Mouse (Mus musculus) mouse embryonic stem cell (cell line): ENCODE results near the gene Dnah7a.
"Not testable (repeated sequence)": the region's sequence is repeated elsewhere in the genome, so short reads cannot be mapped to it uniquely, and the experiment has no call there.

Source experiments
- in situ Hi-C, 2 experiments: fragments of 300-500 bp; cut with MboI; formaldehyde crosslinking; loops; 1 replicate in 1 of 2; 3 replicates in 1 of 2; pipeline ENCODE4 v1.14.3; 2019 to 2020; ENCODE audit warnings: low sequenced_read_pairs in 2 of 2, low pct_unique_long_range_greater_than_20kb in 1 of 2, mixed read lengths in 1 of 2; ENCODE audit not compliant: unreplicated experiment in 1 of 2

Dnah7a gene

DNA sequence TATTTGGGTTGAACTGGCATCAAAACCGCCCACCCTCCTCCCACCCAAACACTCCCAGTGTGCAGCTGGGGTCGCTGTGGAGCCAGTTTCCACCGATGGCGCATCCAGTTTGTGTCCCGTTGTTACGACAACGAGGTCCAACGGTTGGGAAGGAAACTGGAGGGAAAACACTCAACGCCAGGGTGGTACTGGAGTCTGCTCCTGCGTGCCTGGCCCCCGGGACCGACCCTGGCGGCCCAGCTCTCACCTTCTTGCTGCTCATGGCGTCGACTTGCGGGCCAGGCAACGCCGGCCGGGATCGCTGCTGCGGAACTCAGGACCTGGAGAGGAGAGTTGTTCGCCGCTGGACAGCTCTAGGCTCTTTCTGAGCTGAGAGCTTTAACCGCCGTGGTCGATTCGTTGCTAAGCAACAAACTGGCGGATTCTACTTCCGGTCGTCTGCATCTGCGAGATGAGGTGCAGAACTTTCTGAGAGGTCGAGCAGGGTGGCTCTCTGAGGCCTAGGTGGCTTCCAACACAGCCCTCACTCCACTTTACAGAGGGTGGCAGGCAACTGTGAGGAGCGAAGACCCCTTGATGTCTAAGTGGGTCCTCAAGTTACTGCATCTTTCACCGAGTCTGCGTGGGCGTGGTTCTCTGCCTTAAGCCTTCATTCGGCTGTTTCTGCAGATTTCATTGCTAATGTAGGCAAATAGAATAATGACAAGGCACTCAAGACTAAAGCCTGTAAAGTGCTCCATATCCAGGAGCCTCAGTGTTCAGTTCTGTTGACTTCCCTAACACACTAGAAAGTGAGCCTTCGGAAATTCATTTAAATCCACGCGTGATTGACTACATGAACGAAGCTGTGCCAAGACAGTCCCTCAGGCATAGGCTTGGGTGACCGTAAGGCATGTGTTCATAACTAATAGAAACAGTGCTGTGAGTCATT, at the start of gene Dnah7a:
Dnah7a (minus strand) TSS at position 354 of the 931 bp plus-strand sequence.
- in situ Hi-C loops, result loop anchor here in 1 of 2 experiments (25.0 kb wide), 1 partner anchor 656 kb away; no protein-coding TSS in a partner anchor

DNA sequence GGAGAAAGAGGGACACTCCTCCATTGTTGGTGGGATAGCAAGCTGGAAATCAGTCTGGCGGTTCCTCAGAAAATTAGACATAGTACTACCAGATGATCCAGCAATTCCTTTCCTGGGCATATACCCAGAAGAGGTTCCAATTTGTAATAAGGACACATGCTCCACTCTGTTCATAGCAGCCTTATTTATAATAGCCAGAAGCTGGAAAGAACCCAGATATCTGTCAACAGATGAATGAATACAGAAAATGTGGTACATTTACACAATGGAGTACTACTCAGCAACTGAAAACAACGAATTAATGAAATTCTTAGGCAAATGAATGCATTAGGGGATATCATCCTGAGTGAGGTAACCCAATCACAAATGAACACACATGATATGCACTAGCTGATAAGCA, 46.9 kb upstream of the Dnah7a start:
- in situ Hi-C loops, result not testable (repeated sequence)

DNA sequence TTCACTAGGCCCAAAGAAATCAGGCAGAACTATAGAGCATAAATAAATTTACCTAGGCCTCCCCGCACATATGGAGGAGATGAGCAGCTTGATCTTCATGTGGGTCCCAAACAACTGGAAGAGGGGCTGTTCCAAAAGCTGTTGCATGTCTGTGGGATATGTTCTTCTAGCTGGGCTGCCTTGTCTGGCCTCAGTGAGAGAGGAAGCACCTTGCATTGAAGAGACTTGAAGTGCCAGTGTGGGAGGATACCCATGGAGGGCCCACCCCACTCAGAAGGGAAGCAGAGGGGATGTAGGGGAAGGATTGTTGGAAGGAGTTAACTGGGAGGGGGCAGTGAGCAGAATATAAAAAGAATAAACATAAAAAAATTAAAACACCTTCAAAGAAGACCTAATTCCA, 44.6 kb upstream of the Dnah7a start:
- in situ Hi-C loops, result no loop called here

DNA sequence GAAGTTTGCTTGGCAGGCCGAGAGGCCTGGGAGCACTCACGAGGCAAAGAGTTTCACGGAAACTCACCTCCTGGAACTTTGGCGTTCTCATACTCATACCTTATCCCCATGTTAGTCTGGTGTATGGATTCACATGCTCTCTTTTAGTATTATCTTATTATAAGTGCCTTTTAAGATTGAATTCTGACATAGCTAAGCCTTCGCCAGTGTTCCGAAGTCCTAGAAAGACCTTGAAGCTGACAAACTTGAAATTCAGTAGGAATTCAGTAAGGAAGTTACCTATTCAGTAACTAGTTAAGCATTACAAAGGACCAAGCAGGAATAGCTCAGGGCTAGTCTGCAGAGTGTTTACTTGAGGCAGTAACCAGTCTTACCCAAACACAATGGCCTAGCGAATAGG, 44.1 kb upstream of the Dnah7a start:
- in situ Hi-C loops, result not testable (repeated sequence)

DNA sequence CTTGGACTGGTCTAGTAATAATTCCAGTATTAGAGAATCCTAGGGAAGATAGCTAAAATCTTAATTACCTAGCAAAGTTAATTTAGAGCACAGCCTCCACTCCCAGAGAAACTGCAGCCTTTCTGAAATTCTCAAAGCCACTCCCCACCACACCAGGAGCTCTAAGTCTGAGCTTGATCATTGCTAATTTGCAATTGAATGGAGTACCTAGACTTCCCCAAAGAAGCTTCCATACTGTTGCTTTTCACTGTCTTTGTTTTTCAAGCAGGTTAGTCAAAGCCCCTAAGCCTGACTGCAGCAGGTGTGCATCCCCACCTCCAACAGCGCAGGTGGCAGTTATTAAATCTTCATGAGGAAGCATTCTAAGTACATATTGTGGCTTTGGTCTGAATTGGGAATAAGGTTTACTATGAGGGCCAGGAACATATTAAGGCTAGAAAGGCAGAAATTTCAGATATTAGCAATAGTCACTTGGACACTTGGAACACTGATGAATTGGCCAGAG, 43.3 kb upstream of the Dnah7a start:
- in situ Hi-C loops, result not testable (repeated sequence)

DNA sequence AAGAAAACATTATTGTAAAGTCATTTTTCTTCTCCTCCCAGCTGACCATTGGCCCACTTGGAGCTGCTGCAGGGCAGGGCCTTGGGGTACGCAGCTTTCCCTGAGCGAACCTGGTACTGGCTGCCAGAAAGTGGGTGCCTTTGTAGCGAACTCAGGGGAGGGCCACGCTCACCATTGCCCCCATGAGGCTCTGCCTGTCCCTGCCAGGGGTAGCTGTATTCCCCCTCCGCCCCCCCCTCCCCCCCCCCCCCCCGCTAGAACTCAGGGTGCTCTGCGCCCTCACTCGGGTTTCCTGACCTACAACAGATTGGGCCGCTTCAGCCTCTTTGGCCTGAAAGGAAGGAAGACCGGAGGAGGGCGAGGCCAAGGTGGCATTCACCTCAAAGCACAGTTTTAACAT, 42.0 kb upstream of the Dnah7a start:
- in situ Hi-C loops, result no loop called here

DNA sequence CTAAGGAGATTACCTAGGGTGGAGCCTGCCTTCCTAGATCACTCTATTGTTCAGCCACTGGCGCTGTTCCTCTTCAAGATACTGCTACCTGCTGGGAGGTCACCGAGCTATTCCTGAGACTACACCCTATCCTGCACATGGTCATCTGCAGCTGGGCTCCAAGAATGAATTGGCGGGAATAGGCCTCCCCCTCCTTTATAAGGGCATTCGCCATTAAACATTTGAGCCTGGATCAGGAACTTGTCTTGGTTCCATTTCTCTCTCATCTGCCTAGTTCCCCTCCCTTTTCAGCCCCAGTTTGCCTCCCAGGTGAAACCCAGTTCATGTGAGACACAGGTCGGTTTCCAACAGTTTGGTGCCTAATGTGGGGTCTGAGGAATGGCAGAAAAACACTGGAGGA, 39.4 kb upstream of the Dnah7a start:
- in situ Hi-C loops, result no loop called here

DNA sequence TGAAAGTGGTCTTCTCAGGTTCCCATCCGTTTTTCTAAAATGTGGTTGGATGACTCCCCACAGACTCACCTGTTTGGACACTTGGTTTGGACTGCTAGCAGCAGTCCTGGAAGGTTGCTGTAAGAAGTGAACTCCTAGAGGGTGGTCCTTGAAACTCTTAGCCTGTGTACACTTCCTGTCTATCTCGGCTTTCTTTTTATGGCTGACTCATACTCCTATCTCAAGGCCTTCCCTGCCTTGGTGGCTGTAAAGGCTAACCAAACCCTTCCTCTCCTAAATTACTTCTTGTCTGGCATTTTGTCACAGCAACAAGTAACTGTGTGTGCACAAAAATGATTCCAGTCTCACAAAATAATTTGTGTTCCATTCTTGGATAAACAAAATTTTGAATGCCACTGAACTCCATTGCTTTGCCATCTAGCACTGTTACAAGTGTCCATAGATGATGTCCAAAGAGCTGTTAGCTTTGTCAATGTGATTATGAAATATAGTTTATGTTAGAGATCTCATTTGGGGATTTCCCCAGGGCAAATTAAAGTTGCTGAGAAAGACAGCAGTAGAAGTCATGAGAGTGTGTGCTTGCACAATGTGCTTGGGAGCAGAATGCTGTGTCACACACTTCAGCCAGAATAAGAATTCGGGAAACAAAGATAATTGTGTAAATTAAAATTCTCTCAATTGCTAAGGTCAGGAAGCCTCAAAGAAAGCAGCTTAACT, 35.3 kb upstream of the Dnah7a start:
- in situ Hi-C loops, result no loop called here

DNA sequence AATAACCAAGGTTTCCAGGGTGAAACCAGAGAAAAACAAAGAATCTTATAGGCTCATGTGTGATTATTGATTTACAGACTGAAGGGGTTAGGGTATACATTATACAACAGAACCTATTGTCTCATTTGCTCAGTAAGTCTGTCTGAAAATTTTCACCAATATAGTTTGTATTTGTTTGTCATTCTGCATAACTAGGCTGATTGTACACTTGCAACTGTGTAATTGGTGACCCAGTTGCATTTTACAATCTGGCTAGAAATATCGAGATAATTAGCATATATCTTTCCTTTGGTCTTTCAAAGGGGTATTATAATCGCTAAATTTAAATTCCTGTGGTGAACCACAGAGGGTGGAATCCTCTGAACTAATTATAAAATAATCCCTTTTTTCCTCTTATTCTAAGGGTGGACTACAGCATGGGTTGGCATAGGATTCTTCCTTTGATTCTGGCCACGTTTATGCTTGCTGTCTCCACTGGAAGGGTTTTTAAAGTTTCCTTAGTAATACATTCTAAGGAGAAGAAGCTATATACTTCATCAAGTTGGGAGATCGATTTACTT, 34.3 kb upstream of the Dnah7a start:
- in situ Hi-C loops, result no loop called here

DNA sequence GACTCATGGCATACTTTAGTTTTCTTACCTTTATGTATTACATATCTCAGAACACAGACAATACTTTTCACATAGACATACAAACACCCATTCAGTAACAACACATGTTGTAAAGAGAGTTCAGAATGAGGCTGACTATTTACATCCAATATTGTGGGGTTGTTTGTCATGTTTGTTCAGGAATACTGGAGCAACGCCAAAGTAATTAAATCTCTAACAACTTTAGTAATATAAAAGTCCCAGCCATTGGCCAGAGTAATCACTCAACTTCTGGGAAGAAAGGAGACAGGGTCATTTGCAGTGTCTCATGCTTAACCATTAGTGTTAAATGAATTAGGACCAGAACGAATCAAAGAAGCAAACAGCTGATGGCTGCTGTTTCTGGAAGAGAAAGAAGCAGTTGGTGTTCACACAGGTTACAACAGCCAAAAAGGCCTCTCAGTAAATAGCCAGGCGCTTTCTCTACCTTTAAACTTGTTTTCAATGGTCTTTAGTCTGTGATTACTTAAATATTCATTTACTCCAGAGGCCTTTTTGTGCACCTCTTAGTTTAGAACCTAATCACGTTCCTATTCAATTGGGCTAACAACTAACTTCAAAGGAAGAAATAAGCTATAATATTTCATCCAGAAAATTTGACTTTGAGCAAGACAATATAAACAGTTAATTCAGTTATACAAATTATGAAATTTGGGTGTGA, 33.6 kb upstream of the Dnah7a start:
- in situ Hi-C loops, result not testable (repeated sequence)

DNA sequence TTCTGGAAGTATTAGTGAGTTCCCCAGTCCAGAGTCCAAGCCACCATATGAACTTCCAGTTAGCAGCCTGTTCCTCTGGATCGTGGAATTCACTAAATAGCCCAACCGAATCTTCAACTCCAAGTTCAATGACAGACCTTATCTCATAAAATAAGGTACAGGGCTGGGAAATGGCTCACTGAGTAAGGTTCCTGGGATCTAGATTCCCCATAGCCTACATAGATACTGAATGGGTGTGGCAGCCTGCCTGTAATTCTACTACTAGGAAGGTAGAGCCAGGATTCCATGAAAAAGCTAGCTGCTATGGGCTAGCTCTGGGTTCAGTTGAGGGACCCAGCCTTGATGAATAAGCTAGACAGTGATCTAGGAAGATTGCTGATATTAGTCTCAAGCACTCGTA, 30.0 kb upstream of the Dnah7a start:
- in situ Hi-C loops, result no loop called here

DNA sequence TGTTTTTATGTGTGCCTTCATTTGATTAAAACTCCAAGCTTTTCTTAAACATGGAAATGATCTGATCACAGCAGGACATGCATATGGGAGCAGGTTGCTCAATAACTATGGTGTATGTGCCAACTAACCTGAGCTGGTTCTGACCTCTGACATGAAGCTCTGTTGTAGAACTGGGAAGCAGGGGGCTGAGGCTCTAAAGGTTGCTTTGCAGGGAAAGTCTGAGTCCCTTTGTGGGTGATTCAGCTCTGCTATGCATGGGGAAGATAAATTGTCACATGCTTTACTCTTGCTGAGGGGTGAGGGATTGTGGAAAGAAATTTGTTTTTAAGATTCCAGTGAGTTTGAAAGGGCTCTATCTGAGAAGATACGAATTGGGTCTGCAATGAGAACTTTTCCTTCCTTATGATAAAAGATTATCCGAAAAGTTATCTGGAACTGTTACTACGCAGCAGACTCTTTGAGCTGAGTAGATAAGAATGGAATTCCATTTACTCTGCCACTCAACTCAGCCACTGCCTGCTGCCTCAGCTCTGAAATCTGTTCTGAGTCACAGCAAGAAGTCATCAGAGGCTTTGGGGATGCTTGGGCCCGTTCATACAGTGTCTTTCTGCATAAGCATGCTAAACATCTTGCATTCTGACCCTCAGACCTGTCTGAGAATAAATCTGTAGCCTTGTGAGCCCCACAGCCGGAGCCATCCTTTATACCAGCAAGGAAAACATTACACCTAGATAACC, 22.1 kb upstream of the Dnah7a start:
- in situ Hi-C loops, result loop anchor here in 1 of 2 experiments (10.0 kb wide), 1 partner anchor 156 kb away; no protein-coding TSS in a partner anchor

DNA sequence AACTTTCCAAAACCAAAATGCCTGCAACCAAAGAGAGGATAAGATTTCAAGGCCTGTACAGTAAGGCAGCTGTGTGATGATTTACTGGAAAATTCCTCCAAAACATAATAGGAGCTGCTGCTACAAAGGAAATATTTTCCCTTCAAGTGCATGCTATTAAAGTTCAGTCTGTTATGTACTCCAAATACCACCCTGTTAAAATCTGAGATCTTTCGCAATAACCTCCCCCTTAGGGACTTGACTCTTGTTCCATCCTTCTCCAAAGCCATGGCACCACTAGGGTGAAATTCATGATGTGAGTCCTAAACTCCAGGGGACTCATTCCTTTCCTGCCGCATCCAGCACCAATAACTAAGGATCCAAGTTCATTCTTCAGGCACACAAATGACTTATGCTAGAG, 20.3 kb upstream of the Dnah7a start:
- in situ Hi-C loops, result loop anchor here in 1 of 2 experiments (10.0 kb wide), 1 partner anchor 158 kb away; no protein-coding TSS in a partner anchor

DNA sequence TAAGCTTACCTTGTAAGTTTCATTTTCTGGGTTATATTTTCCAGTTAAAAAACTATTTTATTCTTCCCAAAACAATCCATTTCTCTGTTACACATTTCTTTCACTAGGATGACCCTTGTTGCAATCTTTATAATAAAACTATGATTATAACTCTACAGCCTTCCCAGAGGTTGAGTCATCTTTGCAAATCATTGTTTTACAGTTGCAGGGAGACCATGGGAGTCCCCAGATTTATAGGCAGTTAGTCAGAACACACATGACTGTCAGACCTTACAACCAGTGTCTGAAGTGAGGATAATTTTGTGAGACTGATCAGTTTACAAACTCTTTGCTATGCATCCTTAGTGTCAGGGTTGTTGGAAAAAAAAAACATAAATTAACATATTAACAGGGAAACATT, 14.8 kb upstream of the Dnah7a start:
- in situ Hi-C loops, result loop anchor here (10.0 to 25.0 kb wide), 2 partner anchors 163 to 641 kb away; no protein-coding TSS in a partner anchor

DNA sequence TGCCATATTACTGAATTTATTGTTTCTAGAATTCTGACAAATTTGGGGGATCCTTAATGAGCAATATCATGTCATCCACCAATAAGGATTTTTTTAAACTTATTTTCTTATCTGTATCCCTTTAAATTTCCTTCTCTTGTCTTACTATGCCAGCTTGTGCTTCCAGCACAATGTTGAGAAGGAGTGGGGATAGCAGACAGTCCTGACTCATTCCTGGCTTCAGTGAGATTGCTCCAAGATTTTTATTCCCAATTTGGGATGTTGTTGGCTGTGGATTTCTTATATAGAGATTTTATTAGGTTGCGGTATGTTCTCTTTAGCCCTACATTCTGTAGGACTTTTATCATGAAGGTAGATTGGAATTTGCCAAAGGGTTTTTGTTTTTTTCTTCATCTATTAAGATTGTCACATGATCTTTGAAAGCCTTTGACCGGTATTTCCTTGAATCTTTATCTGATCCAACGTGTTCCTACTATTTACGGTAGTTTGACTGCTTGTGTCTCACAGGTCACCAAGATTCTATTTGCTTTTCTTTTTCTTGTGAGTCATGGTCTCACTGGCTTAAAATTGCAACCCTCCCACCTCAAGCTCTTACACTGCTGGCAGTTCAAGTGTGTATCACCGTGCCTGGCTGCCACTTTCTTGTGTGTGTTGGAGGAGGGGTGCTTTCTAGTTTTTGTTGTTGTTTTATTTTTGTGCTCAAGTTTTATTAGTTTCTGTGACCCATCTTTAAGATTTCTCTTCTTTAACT, 14.2 kb upstream of the Dnah7a start:
- in situ Hi-C loops, result loop anchor here (10.0 to 25.0 kb wide), 2 partner anchors 164 to 642 kb away; no protein-coding TSS in a partner anchor

DNA sequence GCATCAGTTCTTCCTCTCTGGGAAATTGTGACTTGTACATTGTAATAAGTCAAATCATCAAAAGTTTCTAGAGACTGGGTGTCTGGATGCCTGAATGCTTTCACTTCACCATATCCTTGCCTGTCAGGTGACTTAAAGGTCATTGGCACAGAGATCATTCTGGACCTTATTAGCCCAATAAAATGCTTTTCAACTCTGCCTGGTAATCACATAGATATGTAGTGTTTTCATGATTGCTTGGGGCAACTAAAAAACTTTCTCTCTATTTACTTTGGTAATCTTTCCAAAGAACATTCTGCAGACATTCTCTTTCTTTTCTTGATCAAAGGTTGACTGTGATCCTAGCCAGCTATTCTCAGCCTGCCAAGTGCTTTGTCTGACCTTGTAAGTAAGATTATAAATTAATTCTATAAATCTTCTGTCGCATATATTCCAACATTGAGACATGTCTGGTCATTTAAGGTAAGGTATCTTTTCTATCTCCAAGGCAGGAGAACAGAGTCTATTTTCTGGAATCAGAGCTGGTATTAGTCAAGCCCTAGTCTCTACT, 9.5 kb upstream of the Dnah7a start:
- in situ Hi-C loops, result loop anchor here in 1 of 2 experiments (5.0 to 25.0 kb wide), 2 partner anchors 171 to 646 kb away; no protein-coding TSS in a partner anchor

DNA sequence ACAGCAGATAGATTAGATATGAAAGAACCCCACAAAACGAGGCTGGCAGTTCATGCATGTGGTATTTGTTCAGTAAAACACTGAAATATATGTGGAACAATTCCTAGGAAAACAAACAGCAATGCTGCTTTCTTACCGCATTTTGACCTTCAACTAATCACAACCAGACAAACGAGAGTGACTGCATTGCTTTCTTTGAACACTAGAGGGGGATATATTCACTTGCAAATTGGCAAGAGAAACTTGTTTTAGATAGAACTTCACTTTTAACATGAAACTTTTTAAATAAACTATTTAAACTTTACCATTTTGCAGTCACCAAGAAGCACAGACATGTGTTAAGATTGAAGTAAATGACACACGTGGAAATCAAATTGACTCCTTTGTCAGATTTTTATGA, 8.9 kb upstream of the Dnah7a start:
- in situ Hi-C loops, result loop anchor here in 1 of 2 experiments (5.0 to 25.0 kb wide), 2 partner anchors 172 to 647 kb away; no protein-coding TSS in a partner anchor
